7 mouse cellular contexts compared by ENCODE assay signal in genomic region chr3:96684822-96685156, GRCm38 (mm10). TPM values are rescaled to one million over a fixed set of nuclear protein-coding genes. Genes with fewer than 3 reads are reported as not detected.
DNase-seq lines count a peak whose midpoint lies in the region; ATAC-seq lines count a peak whose summit lies in the region.

No protein-coding gene starts in this region.

- H3K27me3 ChIP-seq in forebrain, embryonic 12.5 days, result peaks cover 33% of the 10 kb centered on the region
- peaks cover 10% of the 10 kb centered on the region for H3K27me3 ChIP-seq in intestine, embryonic 15.5 days (replicated peaks)
- peaks cover 21% of the 10 kb centered on the region; the same call in 1 of the 2 replicates for H3K27me3 ChIP-seq in neural tube, embryonic 12.5 days (replicated peaks)

- H3K4me3 ChIP-seq in forebrain, embryonic 12.5 days (replicated peaks), result peak overlapping the region; percentile 20
- peak overlapping the region; percentile 27 for H3K4me3 ChIP-seq in intestine, embryonic 15.5 days (replicated peaks)
- H3K4me3 ChIP-seq in neural tube, embryonic 12.5 days, result no peak overlapping the region; the same call in 1 of the 2 replicates

- no peaks in the 10 kb centered on the region for H3K36me3 ChIP-seq in forebrain, embryonic 12.5 days (replicated peaks)
- no peaks in the 10 kb centered on the region for H3K36me3 ChIP-seq in intestine, embryonic 15.5 days
- no peaks in the 10 kb centered on the region for H3K36me3 ChIP-seq in neural tube, embryonic 12.5 days

- H3K4me2 ChIP-seq in forebrain, embryonic 12.5 days, result peak overlapping the region; percentile 36
- peak overlapping the region; percentile 68 for H3K4me2 ChIP-seq in intestine, embryonic 15.5 days (replicated peaks)
- peak overlapping the region; percentile 52 for H3K4me2 ChIP-seq in neural tube, embryonic 12.5 days (replicated peaks)

- peak overlapping the region; percentile 38; the same call in 1 of the 2 replicates for H3K9ac ChIP-seq in forebrain, embryonic 12.5 days
- H3K9ac ChIP-seq in intestine, embryonic 15.5 days, result peak overlapping the region; percentile 42
- H3K9ac ChIP-seq in neural tube, embryonic 12.5 days, result no peak overlapping the region

- no peak for ATAC-seq in forebrain, embryonic 12.5 days (ENCODE audit: low FRiP score)
- ATAC-seq in intestine, embryonic 15.5 days, result no peak
- ATAC-seq in neural tube, embryonic 12.5 days (ENCODE audit: low FRiP score, low read depth), result no peak

- peak; percentile 30 to 41 for DNase-seq in kidney, postnatal 4 days
- no peak for DNase-seq in kidney, adult 11 months
- no peak for DNase-seq in layer of hippocampus, adult 9-10 months (ENCODE audit: low spot score)
- no peak for DNase-seq in gastrocnemius, postnatal 4 days (ENCODE audit: low spot score in 2 of 2)

- H3K9me3 ChIP-seq in forebrain, embryonic 12.5 days, result no peaks in the 10 kb centered on the region
- no peaks in the 10 kb centered on the region for H3K9me3 ChIP-seq in intestine, embryonic 15.5 days
- no peaks in the 10 kb centered on the region for H3K9me3 ChIP-seq in neural tube, embryonic 12.5 days

- peaks cover 10% of the 10 kb centered on the region for H3K4me1 ChIP-seq in forebrain, embryonic 12.5 days
- no peaks in the 10 kb centered on the region for H3K4me1 ChIP-seq in intestine, embryonic 15.5 days (replicated peaks)
- H3K4me1 ChIP-seq in neural tube, embryonic 12.5 days, result peaks cover 8% of the 10 kb centered on the region; the same call in 1 of the 2 replicates

- H3K27ac ChIP-seq in forebrain, embryonic 12.5 days, result no peak overlapping the region
- H3K27ac ChIP-seq in intestine, embryonic 15.5 days, result no peak overlapping the region
- H3K27ac ChIP-seq in neural tube, embryonic 12.5 days, result no peak overlapping the region

- 47% methylated on average over 28 of the region's 28 CpGs for WGBS in forebrain, embryonic 12.5 days
- 16% methylated on average over 28 of the region's 28 CpGs for whole genome bisulfite sequencing in intestine, embryonic 15.5 days
- WGBS in neural tube, embryonic 12.5 days, result 33% methylated on average over 28 of the region's 28 CpGs

RNA-seq across cellular contexts. Expression of gene Pias3, which starts 11.4 kb away (rescaled TPM):
- polyA plus RNA-seq in forebrain, embryonic 12.5 days (2016; fragmentation: Nextera tagmentation; extraction: Ambion mirVana), result 42.2 and 43.4 TPM in 2 replicates
- 37.1 and 37.2 TPM in 2 replicates for polyA plus RNA-seq in intestine, embryonic 15.5 days (2015; fragmentation: Nextera tagmentation; extraction: Ambion mirVana)
- polyA plus RNA-seq in neural tube, embryonic 12.5 days (2016; fragmentation: Nextera tagmentation; extraction: Ambion mirVana), result 39.7 and 42.9 TPM in 2 replicates
- 10 to 100 TPM; 30.7 to 33.3 TPM for total RNA-seq in gastrocnemius, postnatal 4 days (2021)

RNA-seq across cellular contexts. Expression of gene Ankrd35, which starts 14.9 kb away (rescaled TPM):
- 0.51 and 0.77 TPM in 2 replicates for polyA plus RNA-seq in forebrain, embryonic 12.5 days (2016; fragmentation: Nextera tagmentation; extraction: Ambion mirVana)
- polyA plus RNA-seq in intestine, embryonic 15.5 days (2015; fragmentation: Nextera tagmentation; extraction: Ambion mirVana), result 0.48 and 0.49 TPM in 2 replicates
- 0.55 and 0.65 TPM in 2 replicates for polyA plus RNA-seq in neural tube, embryonic 12.5 days (2016; fragmentation: Nextera tagmentation; extraction: Ambion mirVana)
- 1 to 10 TPM; 2.0 to 2.6 TPM for total RNA-seq in gastrocnemius, postnatal 4 days (2021)

RNA-seq across cellular contexts. Expression of gene Nudt17, which starts 23.6 kb away (rescaled TPM):
- polyA plus RNA-seq in forebrain, embryonic 12.5 days (2016; fragmentation: Nextera tagmentation; extraction: Ambion mirVana), result 7.5 and 8.7 TPM in 2 replicates
- polyA plus RNA-seq in intestine, embryonic 15.5 days (2015; fragmentation: Nextera tagmentation; extraction: Ambion mirVana), result 5.7 and 5.9 TPM in 2 replicates
- 13.5 and 14.5 TPM in 2 replicates for polyA plus RNA-seq in neural tube, embryonic 12.5 days (2016; fragmentation: Nextera tagmentation; extraction: Ambion mirVana)
- 1 to 10 TPM; 1.3 to 1.7 TPM for total RNA-seq in gastrocnemius, postnatal 4 days (2021)

RNA-seq across cellular contexts. Expression of gene Itga10, which starts 39.4 kb away (rescaled TPM):
- 0.51 and 0.84 TPM in 2 replicates for polyA plus RNA-seq in forebrain, embryonic 12.5 days (2016; fragmentation: Nextera tagmentation; extraction: Ambion mirVana)
- 0.43 and 0.49 TPM in 2 replicates for polyA plus RNA-seq in intestine, embryonic 15.5 days (2015; fragmentation: Nextera tagmentation; extraction: Ambion mirVana)
- 0.90 and 0.93 TPM in 2 replicates for polyA plus RNA-seq in neural tube, embryonic 12.5 days (2016; fragmentation: Nextera tagmentation; extraction: Ambion mirVana)
- 1 to 10 TPM; 5.6 to 6.8 TPM for total RNA-seq in gastrocnemius, postnatal 4 days (2021)

RNA-seq across cellular contexts. Expression of gene Polr3c, which starts 42.6 kb away (rescaled TPM):
- 42.1 and 43.0 TPM in 2 replicates for polyA plus RNA-seq in forebrain, embryonic 12.5 days (2016; fragmentation: Nextera tagmentation; extraction: Ambion mirVana)
- polyA plus RNA-seq in intestine, embryonic 15.5 days (2015; fragmentation: Nextera tagmentation; extraction: Ambion mirVana), result 36.5 and 39.3 TPM in 2 replicates
- polyA plus RNA-seq in neural tube, embryonic 12.5 days (2016; fragmentation: Nextera tagmentation; extraction: Ambion mirVana), result 33.9 and 40.3 TPM in 2 replicates
- 10 to 100 TPM; 23.6 to 24.5 TPM for total RNA-seq in gastrocnemius, postnatal 4 days (2021)

Comparison
In these comparisons a context has a peak if more than half of its experiments do, and no peak if none do; other contexts are left out.
1. DNase-seq: peak in kidney, postnatal 4 days (2 of 2); none in kidney, adult 11 months (single experiment), layer of hippocampus, adult 9-10 months (single experiment) and gastrocnemius, postnatal 4 days (0 of 2).
2. Peak in every context shown above with its lines, with median percentiles within 50 percentile points of each other: H3K4me2 ChIP-seq.